Mouse (Mus musculus) hindbrain, embryonic 12.5 days (tissue): ENCODE measurements around the gene Ercc6. TPM values are rescaled to one million over a fixed set of nuclear protein-coding genes. Genes with fewer than 3 reads are reported as not detected.

Experiments
- ATAC-seq: fragments of 200-750 bp; cut with Nextera tagmentation; 2 replicates; pipeline ENCODE4 v1.8.0; 2017; ENCODE audit warnings: moderate TSS enrichment; ENCODE audit not compliant: low FRiP score
- H3K27ac ChIP-seq: fragments of 300-500 bp; sonication (generic); 2 replicates; pipeline ENCODE4 v1.5.1; 2016; ENCODE audit warnings: mild to moderate bottlenecking
- H3K27me3 ChIP-seq: fragments of 300-500 bp; sonication (generic); 2 replicates; pipeline ENCODE4 v1.6.1; 2016; ENCODE audit warnings: mild to moderate bottlenecking
- H3K36me3 ChIP-seq: fragments of 300-500 bp; sonication (generic); 2 replicates; pipeline ENCODE4 v1.6.1; 2016; ENCODE audit warnings: mild to moderate bottlenecking
- H3K4me1 ChIP-seq: fragments of 300-500 bp; sonication (generic); 2 replicates; pipeline ENCODE4 v1.6.1; 2016
- H3K4me2 ChIP-seq: fragments of 300-500 bp; sonication (generic); replicated peaks from 2 replicates; pipeline ENCODE4 v1.6.1; 2016; ENCODE audit warnings: mild to moderate bottlenecking
- H3K4me3 ChIP-seq: fragments of 300-500 bp; sonication (generic); 2 replicates; pipeline ENCODE4 v1.5.1; 2016; ENCODE audit warnings: mild to moderate bottlenecking
- H3K9ac ChIP-seq: fragments of 300-500 bp; sonication (generic); 2 replicates; pipeline ENCODE4 v1.6.1; 2016; ENCODE audit warnings: mild to moderate bottlenecking, moderate library complexity
- H3K9me3 ChIP-seq: fragments of 300-500 bp; sonication (generic); replicated peaks from 2 replicates; pipeline ENCODE4 v1.6.1; 2016; ENCODE audit warnings: mild to moderate bottlenecking
- WGBS: fragments of 180-500 bp; shearing (Covaris S2); methylation state at CpG from one replicate; pipeline ENCODE4 v1.1.7; 2016; 5-methylcytosine and 5-hydroxymethylcytosine counted together
- polyA plus RNA-seq: library from polyadenylated mRNA; unstranded; fragments of >200 nt; fragmentation: Nextera tagmentation; extraction: Ambion mirVana; gene quantifications from 2 replicates; pipeline ENCODE4 v1.2.1, GENCODE M21; 2016

Ercc6 gene
- polyA plus RNA-seq, 1 experiment from 2014 or later, result 33.7 TPM

- Histone ChIP-seq H3K4me1 (peaks cover 22% of the 10 kb centered on the region), H3K36me3 (no peaks in the 10 kb centered on the region), H3K4me2 (peak overlapping the region; percentile 50), H3K9ac (peak overlapping the region; percentile 47), H3K27ac (no peak overlapping the region), H3K9me3 (no peaks in the 10 kb centered on the region), H3K4me3 (peak overlapping the region; percentile 31), H3K27me3 (peaks cover 93% of the 10 kb centered on the region)
- peak; percentile 38; the same call in 1 of the 2 replicates for ATAC-seq
- WGBS, result under 1% methylated on average over 75 of the region's 78 CpGs
These were observed 84.2 kb downstream of the Ercc6 start for GRCm38 (mm10) chr14:32597232-32598231.

GRCm38 (mm10) chr14:32598437-32599219 lies 85.3 kb downstream of the Ercc6 start:
- Histone ChIP-seq H3K36me3 (no peaks in the 10 kb centered on the region), H3K4me1 (peaks cover 22% of the 10 kb centered on the region), H3K27me3 (peaks cover 95% of the 10 kb centered on the region), H3K4me2 (peak overlapping the region; percentile 48), H3K27ac (no peak overlapping the region), H3K4me3 (no peak overlapping the region), H3K9ac (no peak overlapping the region), H3K9me3 (no peaks in the 10 kb centered on the region)
- ATAC-seq, result no peak
- WGBS, result 5% methylated on average over 23 of the region's 23 CpGs

GRCm38 (mm10) chr14:32599290-32600041 lies 86.1 kb downstream of the Ercc6 start, which contains the start of gene Prrxl1:
TSS of gene Prrxl1 (plus strand) at chr14:32599407.
- Histone ChIP-seq H3K27me3 (peaks cover 92% of the 10 kb centered on the region), H3K4me3 (peak within 1 kb of the TSS; percentile 32), H3K9ac (peak within 1 kb of the TSS; percentile 32), H3K4me1 (peaks cover 22% of the 10 kb centered on the region), H3K27ac (peak within 1 kb of the TSS; percentile 19; the same call in 1 of the 2 replicates), H3K36me3 (no peaks in the 10 kb centered on the region), H3K9me3 (no peaks in the 10 kb centered on the region), H3K4me2 (peak within 1 kb of the TSS; percentile 50)
- ATAC-seq, result peak; percentile 57
- under 1% methylated on average over 53 of the region's 53 CpGs for WGBS

- peaks cover 86% of the 10 kb centered on the region for H3K27me3 ChIP-seq
- peak overlapping the region; percentile 48 for H3K4me2 ChIP-seq
- peaks cover 22% of the 10 kb centered on the region for H3K4me1 ChIP-seq
- H3K36me3 ChIP-seq, result no peaks in the 10 kb centered on the region
- H3K9ac ChIP-seq, result 0 out of 2 replicates have a peak overlapping the region, but pooled peaks have one; percentile 32
- 2% methylated on average over 16 of the region's 16 CpGs for WGBS
- ATAC-seq, result peak; percentile 59
- H3K27ac ChIP-seq, result 0 out of 2 replicates have a peak overlapping the region, but pooled peaks have one; percentile 19
- H3K4me3 ChIP-seq, result peak overlapping the region; percentile 32
- no peaks in the 10 kb centered on the region for H3K9me3 ChIP-seq
These were observed 86.8 kb downstream of the Ercc6 start for GRCm38 (mm10) chr14:32600110-32600509.

GRCm38 (mm10) chr14:32605508-32605907 lies 92.2 kb downstream of the Ercc6 start:
- H3K36me3 ChIP-seq, result no peaks in the 10 kb centered on the region
- H3K9me3 ChIP-seq, result no peaks in the 10 kb centered on the region
- H3K4me3 ChIP-seq, result no peak overlapping the region
- H3K27ac ChIP-seq, result no peak overlapping the region
- no peak for ATAC-seq
- no peak overlapping the region for H3K4me2 ChIP-seq
- WGBS, result 48% methylated on average over 15 of the region's 15 CpGs
- H3K9ac ChIP-seq, result no peak overlapping the region
- peaks cover 34% of the 10 kb centered on the region for H3K27me3 ChIP-seq
- H3K4me1 ChIP-seq, result peaks cover 12% of the 10 kb centered on the region

- H3K27ac ChIP-seq, result no peak overlapping the region
- H3K9ac ChIP-seq, result no peak overlapping the region
- no peaks in the 10 kb centered on the region for H3K36me3 ChIP-seq
- no peak overlapping the region for H3K4me3 ChIP-seq
- peaks cover 12% of the 10 kb centered on the region for H3K4me1 ChIP-seq
- H3K27me3 ChIP-seq, result peaks cover 29% of the 10 kb centered on the region
- no peaks in the 10 kb centered on the region for H3K9me3 ChIP-seq
- 57% methylated on average over 8 of the region's 8 CpGs for WGBS
- H3K4me2 ChIP-seq, result no peak overlapping the region
- ATAC-seq, result no peak
These were observed 93.0 kb downstream of the Ercc6 start for GRCm38 (mm10) chr14:32606316-32606715.

GRCm38 (mm10) chr14:32609392-32609791 lies 96.1 kb downstream of the Ercc6 start:
- no peak for ATAC-seq
- Histone ChIP-seq H3K27me3 (peaks cover 4% of the 10 kb centered on the region; the same call in 1 of the 2 replicates), H3K27ac (no peak overlapping the region), H3K9ac (no peak overlapping the region), H3K9me3 (no peaks in the 10 kb centered on the region), H3K4me1 (peaks cover 12% of the 10 kb centered on the region), H3K4me3 (no peak overlapping the region), H3K4me2 (no peak overlapping the region), H3K36me3 (no peaks in the 10 kb centered on the region)
- 22% methylated on average over 3 of the region's 3 CpGs for WGBS

GRCm38 (mm10) chr14:32617253-32617652 lies 103.9 kb downstream of the Ercc6 start:
- Histone ChIP-seq H3K36me3 (no peaks in the 10 kb centered on the region), H3K9me3 (no peaks in the 10 kb centered on the region), H3K4me3 (no peak overlapping the region), H3K27me3 (no peaks in the 10 kb centered on the region), H3K9ac (no peak overlapping the region), H3K4me2 (no peak overlapping the region), H3K27ac (no peak overlapping the region), H3K4me1 (no peaks in the 10 kb centered on the region)
- no peak for ATAC-seq
- 89% methylated on average over 5 of the region's 5 CpGs for WGBS

GRCm38 (mm10) chr14:32624245-32624644 lies 110.9 kb downstream of the Ercc6 start:
- H3K9me3 ChIP-seq, result no peaks in the 10 kb centered on the region
- H3K4me3 ChIP-seq, result no peak overlapping the region
- H3K27me3 ChIP-seq, result no peaks in the 10 kb centered on the region
- H3K4me1 ChIP-seq, result no peaks in the 10 kb centered on the region
- H3K9ac ChIP-seq, result no peak overlapping the region
- 86% methylated on average over 3 of the region's 3 CpGs for WGBS
- ATAC-seq, result no peak
- H3K36me3 ChIP-seq, result no peaks in the 10 kb centered on the region
- no peak overlapping the region for H3K4me2 ChIP-seq
- no peak overlapping the region for H3K27ac ChIP-seq

GRCm38 (mm10) chr14:32624811-32625210 lies 111.5 kb downstream of the Ercc6 start:
- 89% methylated on average over 7 of the region's 7 CpGs for WGBS
- no peak for ATAC-seq

GRCm38 (mm10) chr14:32627271-32627670 lies 114.0 kb downstream of the Ercc6 start:
- Histone ChIP-seq H3K36me3 (no peaks in the 10 kb centered on the region), H3K27me3 (no peaks in the 10 kb centered on the region), H3K4me1 (no peaks in the 10 kb centered on the region), H3K4me2 (no peak overlapping the region), H3K9me3 (no peaks in the 10 kb centered on the region), H3K9ac (no peak overlapping the region), H3K27ac (no peak overlapping the region), H3K4me3 (no peak overlapping the region)
- no peak for ATAC-seq
- 39% methylated on average over 2 of the region's 2 CpGs for WGBS

More at GRCm38 (mm10) chr14:32624811-32625210, 111.5 kb downstream of the Ercc6 start:
- no peak overlapping the region for H3K4me3 ChIP-seq
- H3K4me1 ChIP-seq, result no peaks in the 10 kb centered on the region
- H3K4me2 ChIP-seq, result no peak overlapping the region
- no peak overlapping the region for H3K27ac ChIP-seq
- H3K9ac ChIP-seq, result no peak overlapping the region
- no peaks in the 10 kb centered on the region for H3K9me3 ChIP-seq
- no peaks in the 10 kb centered on the region for H3K36me3 ChIP-seq
- no peaks in the 10 kb centered on the region for H3K27me3 ChIP-seq
